Mouse (Mus musculus) megakaryocyte-erythroid progenitor cell, adult 5-6 weeks (primary cell): ENCODE measurements around the gene Ccdc162. TPM values are rescaled to one million over a fixed set of nuclear protein-coding genes. Genes with fewer than 3 reads are reported as not detected.

Experiments used
- ATAC-seq: replicated peaks from 2 replicates; pipeline ENCODE4 v1.8.0; 2016; ENCODE audit warnings: mild to moderate bottlenecking, inconsistent platforms; ENCODE audit not compliant: severe bottlenecking, poor library complexity, low FRiP score, low TSS enrichment
- total RNA-seq, 2 experiments: library from RNA; stranded (forward) in 1 of 2; stranded (reverse) in 1 of 2; fragments of 200-1000, 215-1000 nt in 1 of 2; fragments of >200 nt in 1 of 2; fragmentation: Nextera tagmentation in 1 of 2; gene quantifications; 2 replicates each; pipeline ENCODE4 v1.2.3; 2014 to 2017

Gene Ccdc162
- 0.42 TPM in 1 of 2 replicates, not detected in the other for total RNA-seq (2014; fragmentation: Nextera tagmentation)
- total RNA-seq (2017): not detected in 2 replicates

DNA sequence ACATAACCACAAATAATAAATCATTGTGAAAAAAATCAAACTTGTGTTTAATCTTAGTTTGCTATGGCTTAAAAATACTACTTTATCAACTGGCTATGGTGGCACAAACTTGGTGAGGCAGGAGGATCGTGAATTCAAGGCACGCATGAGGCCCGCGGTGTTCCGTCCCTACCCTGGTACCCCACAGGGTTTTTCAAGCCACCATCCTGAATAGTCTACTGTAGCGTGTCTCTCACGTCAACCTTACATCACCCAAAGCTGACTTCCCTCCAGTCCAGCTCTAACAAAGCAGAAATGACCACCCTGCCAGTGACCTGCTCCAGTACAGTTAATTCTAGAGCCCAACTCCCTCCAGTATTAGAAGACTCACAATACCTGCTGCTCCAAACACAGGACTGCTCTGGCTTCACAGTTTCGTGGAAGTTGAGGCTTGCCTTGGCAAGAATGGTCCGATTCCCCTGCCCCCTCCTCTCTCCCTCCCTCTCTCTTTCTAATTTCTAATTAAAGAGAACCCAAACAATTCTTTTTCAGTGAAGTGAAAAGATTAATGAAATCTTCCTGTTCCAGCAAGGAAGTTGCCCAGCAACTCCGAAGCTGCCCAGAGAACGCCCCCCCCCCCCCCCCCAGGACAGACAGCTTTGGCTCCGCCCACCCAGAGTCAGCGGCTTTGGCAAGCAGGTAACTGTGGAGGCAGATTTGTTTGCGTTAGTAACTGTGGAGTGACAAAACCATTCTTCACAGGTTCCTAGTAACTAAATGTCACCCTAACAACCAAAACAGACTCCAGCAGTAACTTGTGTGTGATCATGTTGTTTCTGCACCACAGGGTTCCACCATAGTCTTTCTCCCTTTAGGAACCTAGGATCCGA is at the start of gene Ccdc162:
Ccdc162 (minus strand) TSS at position 606 of the 869 bp plus-strand sequence.
- no peak for ATAC-seq

- no peak for ATAC-seq
Observed at GRCm38 (mm10) chr10:41765586-41765985, 49.2 kb upstream of the Ccdc162 start.

- ATAC-seq: no peak
Observed at GRCm38 (mm10) chr10:41763741-41764385, 47.4 kb upstream of the Ccdc162 start.

GRCm38 (mm10) chr10:41760866-41761265 is 44.4 kb upstream of the Ccdc162 start:
- ATAC-seq: no peak

GRCm38 (mm10) chr10:41758041-41758440 is 41.6 kb upstream of the Ccdc162 start:
- ATAC-seq: no peak

- ATAC-seq: no peak
Observed at GRCm38 (mm10) chr10:41757226-41757625, 40.8 kb upstream of the Ccdc162 start.

DNA sequence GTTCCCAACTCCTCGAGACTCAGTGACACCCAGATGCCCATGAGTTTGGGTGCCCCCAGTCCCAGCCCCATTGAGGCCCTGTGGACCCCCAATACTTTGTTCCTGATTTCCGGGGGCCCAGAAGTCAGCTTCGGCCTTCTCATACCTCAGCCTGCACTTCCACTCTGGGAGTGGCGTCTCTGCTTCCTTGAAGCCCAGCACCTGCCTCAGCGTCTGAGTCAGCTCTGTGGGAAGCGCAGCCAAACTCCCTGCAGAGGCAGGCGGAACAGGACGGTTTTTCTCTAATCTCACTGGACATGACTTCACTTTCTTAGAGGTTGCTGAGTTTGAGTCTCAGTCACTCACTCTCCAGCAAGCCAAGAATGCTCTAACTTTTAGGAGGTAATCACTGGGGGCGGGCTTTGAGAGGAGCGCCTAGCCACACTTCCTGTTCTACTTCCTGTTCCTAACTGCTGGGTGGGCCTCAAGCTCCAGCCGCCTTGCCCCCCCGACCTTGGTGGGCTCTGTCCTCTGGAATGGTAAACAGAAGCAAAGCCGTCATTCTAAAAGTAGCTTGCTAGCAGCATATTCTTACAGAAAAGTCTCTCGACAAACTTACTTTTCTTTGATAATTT is 35.5 kb upstream of the Ccdc162 start:
- no peak for ATAC-seq

- no peak for ATAC-seq
Observed at GRCm38 (mm10) chr10:41749306-41749705, 32.9 kb upstream of the Ccdc162 start.

GRCm38 (mm10) chr10:41746554-41746953 is 30.1 kb upstream of the Ccdc162 start:
- no peak for ATAC-seq

- ATAC-seq: no peak
Observed at GRCm38 (mm10) chr10:41744006-41744405, 27.6 kb upstream of the Ccdc162 start.

DNA sequence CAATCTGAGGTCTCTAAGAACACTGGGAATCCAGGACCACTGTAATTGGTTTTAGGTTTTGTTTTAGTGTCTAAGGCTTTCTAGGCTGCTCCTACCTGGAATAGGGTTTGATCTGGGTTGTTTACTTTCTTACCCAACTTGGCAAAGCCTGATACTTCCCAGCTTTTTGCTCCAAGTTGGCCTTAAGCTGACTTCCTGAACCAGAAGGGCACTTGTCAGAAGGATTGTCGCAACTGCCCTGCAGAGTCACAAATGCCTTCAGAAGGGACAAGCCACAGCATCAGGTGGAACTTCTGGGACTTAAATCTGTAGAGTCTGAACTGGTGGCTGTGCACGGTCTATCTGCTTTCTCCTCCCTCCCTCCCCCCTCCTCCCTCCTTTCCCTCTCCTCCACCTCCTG is 23.8 kb upstream of the Ccdc162 start:
- ATAC-seq: no peak

DNA sequence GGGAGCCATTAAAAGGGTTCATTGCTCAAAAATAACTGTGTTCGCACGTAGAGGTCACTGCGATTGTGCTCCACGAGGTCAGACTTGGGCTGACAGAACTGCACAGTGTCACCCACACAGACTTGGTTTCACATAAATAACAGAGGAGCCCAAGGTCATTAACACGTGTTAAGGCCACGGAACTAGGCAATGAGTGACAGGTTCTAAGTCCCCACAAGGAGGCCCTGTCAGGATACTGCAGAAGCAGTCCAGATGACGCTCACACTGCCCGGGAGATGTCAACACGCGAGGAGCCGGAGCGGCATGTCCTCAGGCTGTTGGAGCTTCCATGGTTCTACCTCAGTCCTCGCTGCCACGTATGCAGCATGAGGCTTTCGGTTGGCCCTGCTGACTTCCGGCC is 20.8 kb upstream of the Ccdc162 start:
- no peak for ATAC-seq

DNA sequence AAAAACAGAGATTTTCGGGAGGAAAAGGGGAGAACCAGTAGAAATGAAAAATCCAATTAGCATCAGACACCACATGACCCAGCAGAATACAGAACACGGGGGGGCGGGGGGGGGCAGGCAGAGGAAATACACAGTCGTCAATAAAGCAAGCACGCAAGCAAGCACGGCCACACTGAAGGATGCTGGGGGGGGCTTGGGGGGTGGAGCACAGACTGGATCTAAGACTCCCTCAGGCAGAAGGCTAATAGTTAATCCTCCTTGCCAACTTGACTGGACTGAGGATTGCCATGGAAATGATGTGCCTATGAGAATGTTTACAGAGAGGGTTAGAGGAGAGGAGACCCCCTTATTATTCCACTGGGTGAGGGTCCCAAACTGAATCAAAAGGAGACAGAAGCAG is 19.0 kb upstream of the Ccdc162 start:
- ATAC-seq: no peak

GRCm38 (mm10) chr10:41733214-41733613 is 16.8 kb upstream of the Ccdc162 start:
- no peak for ATAC-seq

GRCm38 (mm10) chr10:41731932-41732331 is 15.5 kb upstream of the Ccdc162 start:
- ATAC-seq: no peak

DNA sequence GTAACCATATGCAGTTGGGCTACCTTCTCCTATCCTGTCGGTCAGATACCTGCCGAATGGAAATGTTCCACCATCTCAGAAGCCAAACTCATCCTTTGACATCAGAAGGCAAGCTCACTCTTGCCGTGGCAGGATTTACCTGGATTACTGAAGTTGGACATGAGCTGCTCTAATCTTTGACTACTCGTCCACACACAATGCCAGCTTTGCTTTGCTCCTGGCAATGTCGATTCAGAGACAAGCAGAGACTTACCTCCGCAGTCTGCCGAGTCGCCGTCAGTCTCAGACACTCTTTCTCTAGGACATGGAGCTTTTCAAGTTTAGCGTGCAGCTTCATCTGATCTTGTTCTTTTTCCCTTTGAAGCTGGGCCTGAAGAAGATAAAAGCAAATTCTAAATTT is 14.3 kb upstream of the Ccdc162 start:
- ATAC-seq: no peak

GRCm38 (mm10) chr10:41726215-41726614 is 9.8 kb upstream of the Ccdc162 start:
- no peak for ATAC-seq

DNA sequence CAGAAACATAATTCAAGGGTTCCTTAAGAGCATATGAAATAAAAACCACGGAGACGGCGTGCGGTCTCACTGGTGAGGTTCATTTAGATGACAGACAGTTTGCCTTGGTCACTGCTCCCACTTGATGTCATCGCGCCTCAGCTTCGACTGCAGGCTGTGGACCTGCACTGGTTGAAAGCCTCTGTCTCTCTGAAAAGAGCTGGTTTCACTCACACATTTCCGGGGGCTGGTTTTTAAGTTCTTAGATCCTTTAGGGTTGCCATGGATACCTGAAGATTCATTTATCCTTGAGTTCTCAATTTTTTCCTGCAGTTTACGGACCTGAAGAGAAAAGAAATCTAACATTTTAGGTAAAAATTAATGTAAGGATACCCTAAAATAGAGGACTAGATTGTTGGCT is 3.2 kb upstream of the Ccdc162 start:
- ATAC-seq: no peak

DNA sequence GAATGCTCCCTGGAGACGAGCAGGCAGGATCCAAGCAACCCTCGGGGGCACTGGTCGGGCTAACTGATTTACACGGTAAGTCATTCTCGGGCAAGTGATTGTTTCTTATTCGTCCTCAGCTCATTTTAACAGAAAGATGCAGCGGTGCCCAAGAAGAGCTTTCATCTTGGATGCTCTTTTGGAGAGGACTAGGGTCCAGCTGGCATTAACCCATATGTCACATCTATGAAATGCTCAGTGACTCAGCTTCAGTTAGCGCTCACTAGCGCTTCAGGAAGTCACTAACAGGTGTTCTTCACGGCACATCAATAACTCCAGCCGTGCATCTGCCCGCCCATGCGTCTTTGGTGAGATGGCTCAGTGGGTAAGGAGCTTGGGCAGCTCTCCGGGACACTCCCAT is 877 bp downstream of the Ccdc162 start:
- ATAC-seq: no peak

DNA sequence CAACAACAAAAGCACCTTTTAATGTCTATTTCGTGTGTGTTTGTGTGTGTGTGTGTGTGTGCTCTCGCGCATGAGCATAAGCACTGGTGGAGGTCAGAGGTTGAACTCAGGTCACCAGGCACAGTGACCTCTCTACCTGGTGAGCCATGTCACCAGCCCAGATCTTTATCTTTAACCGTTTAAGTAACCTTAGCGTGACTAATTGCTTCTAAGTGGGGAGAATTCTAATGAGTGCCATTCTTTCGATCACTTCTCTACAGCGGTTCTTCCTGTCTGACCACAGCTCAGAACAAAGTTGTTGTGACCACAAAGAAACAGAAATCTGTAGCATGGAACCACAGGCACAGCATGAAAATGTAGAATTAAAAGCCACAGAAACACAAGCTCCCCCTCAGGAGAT is 5.0 kb downstream of the Ccdc162 start:
- no peak for ATAC-seq
